Mouse (Mus musculus) embryonic facial prominence, embryonic 10.5 days (tissue): ENCODE data around the gene Pdpn. TPM values are rescaled to one million over a fixed set of nuclear protein-coding genes. Genes with fewer than 3 reads are reported as not detected.

Experiments
- DNase-seq: peaks from one replicate; pipeline ENCODE4 v3.0.0-alpha.2; 2017; ENCODE audit warnings: low spot score
- H3K27ac ChIP-seq: fragments of 300-500 bp; sonication (generic); replicated peaks from 2 replicates; pipeline ENCODE4 v1.5.1; 2016; ENCODE audit warnings: mild to moderate bottlenecking
- H3K27me3 ChIP-seq: fragments of 300-500 bp; sonication (generic); replicated peaks from 2 replicates; pipeline ENCODE4 v1.6.1; 2016; ENCODE audit warnings: low read depth, mild to moderate bottlenecking; ENCODE audit not compliant: poor library complexity, severe bottlenecking
- H3K36me3 ChIP-seq: fragments of 300-500 bp; sonication (generic); replicated peaks from 2 replicates; pipeline ENCODE4 v1.6.1; 2016; ENCODE audit warnings: mild to moderate bottlenecking, moderate library complexity
- H3K4me1 ChIP-seq: fragments of 300-500 bp; sonication (generic); 2 replicates; pipeline ENCODE4 v1.6.1; 2016
- H3K4me3 ChIP-seq: fragments of 300-500 bp; sonication (generic); 2 replicates; pipeline ENCODE4 v1.5.1; 2016; ENCODE audit warnings: mild to moderate bottlenecking, moderate library complexity
- H3K9me3 ChIP-seq: fragments of 300-500 bp; sonication (generic); 2 replicates; pipeline ENCODE4 v1.6.1; 2016; ENCODE audit warnings: mild to moderate bottlenecking
- WGBS: fragments of 180-500 bp; shearing (Covaris S2); methylation state at CpG from one replicate; pipeline ENCODE4 v1.1.7; 2016; 5-methylcytosine and 5-hydroxymethylcytosine counted together
- polyA plus RNA-seq: library from polyadenylated mRNA; unstranded; fragments of >200 nt; fragmentation: Nextera tagmentation; extraction: Ambion mirVana; gene quantifications from 2 replicates; pipeline ENCODE4 v1.2.1, GENCODE M21; 2016

Gene Pdpn
- polyA plus RNA-seq, 1 experiment from 2014 or later, result 38.0 TPM

DNA sequence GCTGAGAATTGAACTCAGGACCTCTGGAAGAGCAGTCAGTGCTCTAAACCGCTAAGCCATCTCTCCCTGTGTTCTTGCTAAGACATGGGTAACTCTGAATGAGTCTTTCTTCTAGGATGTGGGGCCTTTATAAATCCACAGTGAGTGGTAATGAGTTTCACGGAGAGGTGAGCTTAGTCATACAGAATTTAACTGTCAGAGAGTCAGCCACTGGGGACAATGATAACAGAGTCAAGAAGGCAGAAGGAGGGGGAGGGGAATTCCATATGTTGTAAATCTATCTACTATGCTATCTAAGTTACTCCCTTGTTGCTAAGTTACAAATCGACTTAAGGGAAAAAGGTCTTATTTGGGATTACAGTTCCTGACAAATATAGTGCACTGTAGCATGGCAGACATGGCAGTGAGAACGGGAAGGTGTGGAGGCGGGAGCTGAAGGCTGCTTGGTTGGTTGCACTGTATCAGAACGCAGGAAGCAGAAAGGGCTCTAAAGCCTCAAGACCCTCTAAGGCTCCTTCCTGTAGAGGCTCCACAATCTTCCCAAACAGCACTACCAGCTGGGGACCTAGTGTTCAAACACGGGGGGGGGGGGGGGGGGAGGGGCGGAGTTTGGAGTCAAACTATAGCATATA lies 39.5 kb downstream of the Pdpn start:
- Histone ChIP-seq H3K27me3 (0 out of 2 replicates have a peak, but pooled peaks cover 3% of the 10 kb centered on the region), H3K36me3 (no peaks in the 10 kb centered on the region), H3K4me3 (no peak overlapping the region), H3K27ac (no peak overlapping the region), H3K9me3 (no peaks in the 10 kb centered on the region), H3K4me1 (peaks cover 20% of the 10 kb centered on the region)
- no peak for DNase-seq
- WGBS, result 67% methylated on average over 8 of the region's 8 CpGs

DNA sequence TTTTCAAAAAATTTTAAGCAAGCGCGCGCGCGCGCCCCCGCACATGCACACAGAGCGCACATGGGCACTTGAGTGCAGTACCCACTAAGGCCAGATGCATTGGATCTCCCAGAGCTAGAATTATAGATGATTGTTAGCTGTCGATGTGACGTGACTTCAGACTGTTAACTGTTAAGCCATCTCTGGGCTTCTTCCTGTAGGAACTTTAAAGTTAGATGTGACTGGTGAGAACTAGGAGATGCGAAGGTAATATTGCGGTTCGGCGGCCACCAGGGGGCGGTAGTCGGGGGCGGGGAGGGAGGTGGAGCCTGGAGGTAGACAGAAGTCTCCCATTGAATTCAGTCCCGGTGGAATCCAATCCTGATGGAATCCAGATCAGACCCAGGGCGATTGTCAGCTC lies 40.8 kb downstream of the Pdpn start:
- Histone ChIP-seq H3K9me3 (no peaks in the 10 kb centered on the region), H3K4me3 (peak overlapping the region; percentile 27; the same call in 1 of the 2 replicates), H3K36me3 (no peaks in the 10 kb centered on the region), H3K4me1 (peaks cover 20% of the 10 kb centered on the region), H3K27me3 (0 out of 2 replicates have a peak, but pooled peaks cover 3% of the 10 kb centered on the region), H3K27ac (no peak overlapping the region)
- 36% methylated on average over 19 of the region's 19 CpGs for WGBS
- DNase-seq, result peak; percentile 90

DNA sequence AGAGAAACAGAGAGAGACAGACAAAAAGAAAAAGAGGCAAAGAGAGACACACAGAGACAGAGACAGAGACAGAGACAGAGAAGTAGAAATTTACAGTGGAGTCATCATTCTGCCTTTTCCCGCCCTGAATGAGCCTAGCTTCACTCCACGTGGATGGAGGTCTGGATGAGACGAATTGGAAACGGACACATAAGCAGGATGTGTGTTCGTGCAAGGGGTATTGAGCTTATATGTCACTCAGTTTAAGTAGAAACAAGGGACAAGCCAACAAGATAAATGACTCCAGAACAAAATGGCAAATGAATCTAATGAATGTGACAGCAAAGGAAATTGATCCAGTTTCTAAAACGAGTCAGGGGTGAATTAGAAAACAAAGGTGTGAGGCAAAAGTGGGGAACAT lies 41.4 kb downstream of the Pdpn start:
- Histone ChIP-seq H3K27me3 (0 out of 2 replicates have a peak, but pooled peaks cover 3% of the 10 kb centered on the region), H3K9me3 (peaks cover 3% of the 10 kb centered on the region; the same call in 1 of the 2 replicates), H3K27ac (no peak overlapping the region), H3K4me1 (peaks cover 20% of the 10 kb centered on the region), H3K4me3 (no peak overlapping the region), H3K36me3 (no peaks in the 10 kb centered on the region)
- DNase-seq, result no peak
- 62% methylated on average over 6 of the region's 6 CpGs for WGBS

DNA sequence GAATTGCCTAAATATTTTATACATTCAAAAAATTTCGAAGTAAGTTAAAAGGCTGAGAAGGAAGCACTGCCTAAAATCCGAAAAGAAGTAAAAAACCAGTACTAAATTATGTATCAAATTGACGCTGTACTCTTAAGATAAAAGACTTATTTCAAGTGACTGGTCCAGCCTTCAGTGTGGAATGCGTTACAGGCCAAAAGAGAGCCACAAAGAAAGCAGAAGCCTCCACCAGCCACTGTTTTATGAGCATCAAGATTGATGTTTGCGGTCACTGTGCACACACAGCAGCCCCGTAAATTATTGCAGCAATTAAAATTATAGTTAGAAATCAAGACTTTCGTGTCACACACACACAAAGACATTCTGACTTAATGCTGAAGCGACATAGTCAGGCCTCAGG lies 43.8 kb downstream of the Pdpn start:
- H3K4me1 ChIP-seq, result peaks cover 15% of the 10 kb centered on the region
- H3K27me3 ChIP-seq, result 0 out of 2 replicates have a peak, but pooled peaks cover 3% of the 10 kb centered on the region
- no peaks in the 10 kb centered on the region for H3K36me3 ChIP-seq
- no peak for DNase-seq
- H3K9me3 ChIP-seq, result peaks cover 9% of the 10 kb centered on the region; the same call in 1 of the 2 replicates
- H3K4me3 ChIP-seq, result no peak overlapping the region
- H3K27ac ChIP-seq, result no peak overlapping the region
- WGBS, result 87% methylated on average over 8 of the region's 8 CpGs

DNA sequence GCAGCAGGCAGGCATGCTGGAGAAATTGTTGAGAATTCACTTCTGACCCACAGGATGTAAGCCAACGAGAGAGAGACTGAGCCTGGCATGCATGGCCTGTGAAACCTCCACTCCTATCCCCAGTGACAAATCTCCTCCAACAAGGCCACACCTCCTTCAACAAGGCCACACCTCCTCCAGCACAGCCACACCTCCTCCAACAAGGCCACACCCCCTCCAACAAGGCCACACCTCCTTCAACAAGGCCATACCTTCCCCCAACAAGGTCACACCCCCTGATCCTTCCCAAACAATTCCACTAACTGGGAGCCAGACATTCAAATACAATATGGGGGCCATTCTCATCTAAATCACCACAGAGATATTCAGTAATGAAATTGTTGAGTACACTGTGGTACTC lies 46.0 kb downstream of the Pdpn start:
- H3K27ac ChIP-seq, result no peak overlapping the region
- DNase-seq, result no peak
- no peaks in the 10 kb centered on the region for H3K36me3 ChIP-seq
- peaks cover 2% of the 10 kb centered on the region for H3K4me1 ChIP-seq
- H3K4me3 ChIP-seq, result no peak overlapping the region
- peaks cover 9% of the 10 kb centered on the region; the same call in 1 of the 2 replicates for H3K9me3 ChIP-seq
- 82% methylated on average over 1 of the region's 1 CpGs for WGBS
- 0 out of 2 replicates have a peak, but pooled peaks cover 3% of the 10 kb centered on the region for H3K27me3 ChIP-seq

DNA sequence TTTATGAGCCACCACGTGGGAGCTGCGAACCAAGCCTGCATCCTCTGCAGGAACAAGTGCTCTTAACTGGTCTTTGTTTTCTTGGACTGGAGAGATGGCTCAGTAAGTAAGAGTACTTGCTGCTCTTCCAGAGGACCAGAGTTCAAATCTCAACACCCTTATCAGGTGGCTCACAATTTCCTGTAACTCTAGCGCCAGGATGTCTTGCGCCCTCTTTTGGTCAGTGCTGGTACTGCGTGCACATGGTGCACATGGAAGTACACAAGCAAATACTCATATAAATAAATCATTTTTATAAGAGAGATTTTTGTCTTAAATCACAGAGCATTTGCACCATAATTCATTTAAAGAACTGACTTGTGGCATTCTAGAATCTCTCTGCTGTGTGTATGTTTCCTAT lies 51.3 kb downstream of the Pdpn start:
- WGBS, result 75% methylated on average over 5 of the region's 5 CpGs
- no peak for DNase-seq

DNA sequence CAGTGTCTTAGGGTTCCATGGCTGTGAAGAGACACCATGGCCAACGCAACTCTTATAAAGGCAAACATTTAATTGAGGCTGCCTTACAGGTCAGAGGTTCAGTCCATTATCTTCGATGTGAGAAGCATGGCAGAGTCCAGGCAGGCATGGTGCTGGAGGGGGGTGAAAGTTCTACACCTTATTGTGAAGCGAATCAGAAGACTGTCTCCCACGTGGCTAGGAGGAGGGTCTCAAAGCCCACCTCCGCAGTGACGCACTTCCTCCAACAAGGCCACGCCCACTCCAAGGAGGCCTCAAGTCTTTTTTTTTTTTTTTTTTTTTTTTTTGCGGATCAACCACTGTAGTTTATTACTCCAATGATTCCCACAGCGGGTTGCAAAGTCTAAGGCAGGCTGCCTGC lies 58.1 kb downstream of the Pdpn start:
- Histone ChIP-seq H3K27me3 (no peaks in the 10 kb centered on the region), H3K27ac (no peak overlapping the region), H3K4me1 (peaks cover 4% of the 10 kb centered on the region; the same call in 1 of the 2 replicates), H3K4me3 (no peak overlapping the region), H3K9me3 (no peaks in the 10 kb centered on the region), H3K36me3 (no peaks in the 10 kb centered on the region)
- no peak for DNase-seq
- 83% methylated on average over 9 of the region's 9 CpGs for WGBS

More for the DNA sequence above, 51.3 kb downstream of the Pdpn start:
- Histone ChIP-seq H3K27ac (no peak overlapping the region), H3K9me3 (0 out of 2 replicates have a peak, but pooled peaks cover 6% of the 10 kb centered on the region), H3K27me3 (no peaks in the 10 kb centered on the region), H3K36me3 (no peaks in the 10 kb centered on the region), H3K4me1 (no peaks in the 10 kb centered on the region), H3K4me3 (no peak overlapping the region)

DNA sequence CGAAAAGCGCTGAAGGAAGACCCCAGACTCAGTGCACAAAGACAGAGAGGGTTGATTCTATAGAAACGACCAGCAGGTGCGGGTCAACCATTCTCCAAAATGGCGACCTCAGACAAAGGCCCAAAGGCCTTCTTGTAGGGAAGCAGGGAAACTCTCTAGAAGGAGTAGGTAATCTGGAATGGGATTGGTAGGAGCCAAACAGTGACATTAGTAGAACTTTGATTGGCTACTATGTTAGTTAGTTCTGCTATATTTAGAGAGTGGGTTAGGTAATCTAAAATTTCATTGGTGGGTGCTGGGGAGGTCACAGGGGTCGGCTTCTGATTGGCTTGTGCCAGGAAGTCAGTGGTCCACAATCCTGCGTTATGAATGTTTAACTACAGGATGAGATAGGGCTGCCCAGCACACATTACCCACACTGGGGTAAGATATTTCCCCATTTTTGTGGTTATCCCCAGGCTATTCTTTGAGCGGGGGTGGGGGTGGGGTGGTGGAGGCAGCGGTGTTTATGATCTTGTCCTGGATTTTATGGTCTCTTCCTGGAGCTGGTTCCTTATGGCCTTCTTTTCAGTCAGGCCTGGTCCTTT lies 59.7 kb downstream of the Pdpn start:
- Histone ChIP-seq H3K27ac (no peak overlapping the region), H3K4me3 (no peak overlapping the region), H3K27me3 (no peaks in the 10 kb centered on the region), H3K9me3 (no peaks in the 10 kb centered on the region), H3K4me1 (peaks cover 4% of the 10 kb centered on the region; the same call in 1 of the 2 replicates), H3K36me3 (no peaks in the 10 kb centered on the region)
- 92% methylated on average over 9 of the region's 9 CpGs for WGBS
- no peak for DNase-seq

DNA sequence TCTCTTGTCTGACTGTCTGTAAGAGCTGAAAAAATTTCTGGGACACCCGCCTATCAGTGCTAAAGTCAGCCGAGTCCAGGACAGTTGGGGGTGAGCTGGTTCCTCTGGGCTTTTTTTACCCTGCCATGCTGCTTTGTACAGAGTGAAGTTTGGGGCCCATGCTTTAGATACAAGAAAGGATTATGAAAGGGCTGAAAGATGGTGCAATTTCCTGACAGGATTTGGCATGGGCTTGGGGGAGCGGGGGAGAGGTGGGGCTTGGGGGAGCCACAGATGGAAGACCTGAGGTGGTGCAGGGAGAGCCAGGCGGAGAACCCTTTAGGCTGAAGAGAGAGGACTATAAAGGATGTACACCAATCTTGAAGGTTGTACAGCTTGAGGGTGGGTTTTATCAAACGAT lies 60.2 kb downstream of the Pdpn start:
- Histone ChIP-seq H3K4me3 (no peak overlapping the region), H3K27me3 (no peaks in the 10 kb centered on the region), H3K9me3 (peaks cover 5% of the 10 kb centered on the region; the same call in 1 of the 2 replicates), H3K27ac (no peak overlapping the region), H3K36me3 (no peaks in the 10 kb centered on the region), H3K4me1 (peaks cover 4% of the 10 kb centered on the region; the same call in 1 of the 2 replicates)
- WGBS, result 88% methylated on average over 5 of the region's 5 CpGs
- no peak for DNase-seq

DNA sequence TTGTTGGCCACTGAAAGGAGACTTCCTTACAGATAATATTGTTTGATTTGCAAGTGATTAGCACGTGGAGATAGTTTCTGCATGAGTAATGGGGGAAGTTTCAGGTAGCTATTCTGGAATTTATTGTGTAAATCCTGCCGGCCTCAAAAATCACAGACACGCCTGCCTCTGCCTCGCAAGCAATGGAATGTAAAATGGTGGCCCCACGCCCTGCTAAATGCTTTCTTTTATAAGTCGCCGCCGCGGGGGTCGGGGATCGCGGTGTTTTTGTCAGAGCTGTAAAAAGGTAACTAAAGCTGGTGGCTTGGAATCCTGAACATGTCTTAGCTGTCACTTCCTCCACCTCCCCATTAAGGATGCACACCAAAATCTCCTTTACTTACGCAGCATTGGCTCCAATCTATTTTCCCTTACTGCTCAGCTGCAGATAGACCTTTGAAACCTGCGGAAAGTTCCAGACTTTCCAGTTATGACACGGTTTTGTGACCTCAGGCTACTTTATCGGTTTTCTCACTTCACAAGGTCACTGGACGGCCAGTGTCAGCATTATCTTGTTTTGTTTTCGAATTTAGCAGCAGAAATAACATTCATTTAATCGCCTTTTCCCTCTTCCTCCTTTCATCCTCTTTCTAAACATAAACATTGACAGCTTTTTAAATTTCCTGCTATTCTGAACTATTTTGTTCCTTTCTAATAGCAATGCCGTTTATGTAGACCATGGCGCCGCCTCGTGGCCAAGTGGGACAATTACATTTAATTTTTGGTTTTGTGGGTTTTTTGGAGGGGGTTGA lies 60.9 kb downstream of the Pdpn start:
- no peak overlapping the region for H3K4me3 ChIP-seq
- no peaks in the 10 kb centered on the region for H3K27me3 ChIP-seq
- H3K4me1 ChIP-seq, result peaks cover 4% of the 10 kb centered on the region; the same call in 1 of the 2 replicates
- WGBS, result 30% methylated on average over 23 of the region's 23 CpGs
- H3K9me3 ChIP-seq, result peaks cover 5% of the 10 kb centered on the region; the same call in 1 of the 2 replicates
- DNase-seq, result peak; percentile 55
- H3K27ac ChIP-seq, result no peak overlapping the region
- no peaks in the 10 kb centered on the region for H3K36me3 ChIP-seq

DNA sequence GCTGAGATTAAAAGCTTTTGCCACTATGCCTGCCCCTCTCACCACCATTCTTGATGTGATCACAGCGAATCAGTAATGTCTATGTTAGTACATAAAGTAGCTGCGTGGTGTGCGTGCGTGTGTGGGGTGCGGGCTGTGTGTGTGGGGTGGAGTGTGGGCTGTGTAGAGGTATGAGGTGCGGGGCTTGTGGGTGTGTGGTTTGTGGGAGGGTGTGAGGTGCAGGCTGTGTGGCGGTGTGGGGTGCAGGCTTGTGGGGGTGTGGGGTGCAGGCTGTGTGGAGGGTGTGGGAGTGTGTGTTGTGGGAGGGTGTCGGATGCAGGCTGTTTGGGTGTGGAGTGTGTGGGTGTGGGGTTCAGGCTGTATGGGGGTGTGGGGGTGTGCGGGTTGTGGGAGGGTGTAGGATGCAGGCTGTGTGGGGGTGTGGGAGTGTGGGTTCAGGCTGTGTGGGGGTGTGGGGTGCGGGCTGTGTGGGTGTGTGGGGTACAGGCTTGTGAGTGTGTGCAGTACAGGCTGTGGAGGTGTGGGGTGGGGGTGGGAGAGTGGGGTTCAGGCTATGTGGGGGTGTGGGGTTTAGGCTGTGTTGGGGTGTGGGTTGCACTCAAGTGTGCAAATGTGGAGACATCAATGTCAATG lies 67.5 kb downstream of the Pdpn start:
- Histone ChIP-seq H3K4me3 (no peak overlapping the region), H3K4me1 (no peaks in the 10 kb centered on the region), H3K36me3 (no peaks in the 10 kb centered on the region), H3K27me3 (no peaks in the 10 kb centered on the region), H3K27ac (no peak overlapping the region), H3K9me3 (peaks cover 5% of the 10 kb centered on the region; the same call in 1 of the 2 replicates)
- 94% methylated on average over 10 of the region's 10 CpGs for WGBS
- DNase-seq, result no peak

DNA sequence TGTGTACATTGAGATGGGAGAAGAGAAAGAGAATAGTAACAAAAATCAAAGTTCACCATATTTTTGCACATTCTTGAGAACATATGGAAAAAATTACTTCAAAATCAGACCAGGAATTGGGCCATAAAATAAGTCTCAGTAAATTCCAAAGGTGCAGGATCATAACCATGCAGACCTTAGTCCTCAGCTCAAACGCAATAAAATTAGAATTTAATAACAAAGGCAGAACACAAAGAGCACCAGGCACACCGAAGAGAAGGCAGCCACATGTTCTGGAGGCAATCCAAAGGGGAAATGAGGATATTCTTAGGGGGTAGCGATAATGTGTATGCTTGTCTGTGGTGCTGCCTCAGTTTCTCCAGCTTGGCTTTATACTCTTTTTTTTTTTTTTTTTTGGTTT lies 68.3 kb downstream of the Pdpn start:
- Histone ChIP-seq H3K9me3 (peaks cover 5% of the 10 kb centered on the region; the same call in 1 of the 2 replicates), H3K36me3 (no peaks in the 10 kb centered on the region), H3K27me3 (no peaks in the 10 kb centered on the region), H3K4me3 (no peak overlapping the region), H3K27ac (no peak overlapping the region), H3K4me1 (no peaks in the 10 kb centered on the region)
- 82% methylated on average over 3 of the region's 3 CpGs for WGBS
- no peak for DNase-seq
